Mouse (Mus musculus) neural tube, embryonic 15.5 days (tissue): ENCODE measurements at regions not wholly inside any gene's neighbourhood (a gene's known extent, or its start where the extent isn't known, plus 50 kb on each side); places are given as distances from the start of the nearest gene placed in this dataset.
"Not testable (repeated sequence)": the region's sequence is repeated elsewhere in the genome, so short reads cannot be mapped to it uniquely, and the experiment has no call there.

Source experiments
- ATAC-seq: fragments of 200-750 bp; cut with Nextera tagmentation; 2 replicates; pipeline ENCODE4 v1.8.0; 2017; ENCODE audit warnings: mild to moderate bottlenecking, moderate TSS enrichment, moderate library complexity; ENCODE audit not compliant: low FRiP score
- H3K27ac ChIP-seq: fragments of 300-500 bp; sonication (generic); replicated peaks from 2 replicates; pipeline ENCODE4 v1.5.1; 2015; ENCODE audit warnings: mild to moderate bottlenecking, inconsistent platforms
- H3K27me3 ChIP-seq: fragments of 300-500 bp; sonication (generic); replicated peaks from 2 replicates; pipeline ENCODE4 v1.6.1; 2015; ENCODE audit warnings: inconsistent platforms
- H3K36me3 ChIP-seq: fragments of 300-500 bp; sonication (generic); 2 replicates; pipeline ENCODE4 v1.6.1; 2015; ENCODE audit warnings: inconsistent platforms
- H3K4me1 ChIP-seq: fragments of 300-500 bp; sonication (generic); 2 replicates; pipeline ENCODE4 v1.6.1; 2015; ENCODE audit warnings: inconsistent platforms
- H3K4me2 ChIP-seq: fragments of 300-500 bp; sonication (generic); 2 replicates; pipeline ENCODE4 v1.6.1; 2015; ENCODE audit warnings: inconsistent platforms, mild to moderate bottlenecking, moderate library complexity
- H3K4me3 ChIP-seq: fragments of 300-500 bp; sonication (generic); replicated peaks from 2 replicates; pipeline ENCODE4 v1.5.1; 2015; ENCODE audit warnings: mild to moderate bottlenecking, inconsistent platforms
- H3K9ac ChIP-seq: fragments of 300-500 bp; sonication (generic); replicated peaks from 2 replicates; pipeline ENCODE4 v1.6.1; 2015; ENCODE audit warnings: mild to moderate bottlenecking, inconsistent platforms
- H3K9me3 ChIP-seq: fragments of 300-500 bp; sonication (generic); replicated peaks from 2 replicates; pipeline ENCODE4 v1.6.1; 2016; ENCODE audit warnings: inconsistent platforms
- whole genome bisulfite sequencing: fragments of 180-500 bp; shearing (Covaris S2); methylation state at CpG from one replicate; pipeline ENCODE4 v1.1.7; 2015; ENCODE audit warnings: mixed read lengths; 5-methylcytosine and 5-hydroxymethylcytosine counted together

GRCm38 (mm10) chr3:29024851-29025250 lies 57.0 kb upstream of the Egfem1 start:
- H3K4me3 ChIP-seq, H3K9ac ChIP-seq, H3K9me3 ChIP-seq, H3K27me3 ChIP-seq, H3K27ac ChIP-seq, ATAC-seq, H3K36me3 ChIP-seq, H3K4me2 ChIP-seq, H3K4me1 ChIP-seq: not testable (repeated sequence)
- 69% methylated on average over 1 of the region's 1 CpGs for WGBS

GRCm38 (mm10) chr3:29027726-29028125 lies 54.1 kb upstream of the Egfem1 start:
- Histone ChIP-seq H3K27me3 (no peaks in the 10 kb centered on the region), H3K36me3 (no peaks in the 10 kb centered on the region), H3K4me3 (no peak overlapping the region), H3K9me3 (no peaks in the 10 kb centered on the region), H3K4me2 (no peak overlapping the region), H3K4me1 (no peaks in the 10 kb centered on the region), H3K27ac (no peak overlapping the region), H3K9ac (no peak overlapping the region)
- 83% methylated on average over 2 of the region's 2 CpGs for WGBS
- no peak for ATAC-seq

- peak; percentile 50; the same call in 1 of the 2 replicates for ATAC-seq
- Histone ChIP-seq H3K9me3 (no peaks in the 10 kb centered on the region), H3K27me3 (no peaks in the 10 kb centered on the region), H3K9ac (no peak overlapping the region), H3K27ac (no peak overlapping the region), H3K4me3 (no peak overlapping the region), H3K4me1 (no peaks in the 10 kb centered on the region), H3K4me2 (no peak overlapping the region), H3K36me3 (no peaks in the 10 kb centered on the region)
- 24% methylated on average over 7 of the region's 7 CpGs for WGBS
These were observed 51.0 kb upstream of the Egfem1 start for GRCm38 (mm10) chr3:29030791-29031190.

GRCm38 (mm10) chr3:29031811-29032210 lies 50.0 kb upstream of the Egfem1 start:
- no peaks in the 10 kb centered on the region for H3K27me3 ChIP-seq
- H3K9me3 ChIP-seq: no peaks in the 10 kb centered on the region
- ATAC-seq: no peak
- no peak overlapping the region for H3K9ac ChIP-seq
- no peak overlapping the region for H3K4me3 ChIP-seq
- no peaks in the 10 kb centered on the region for H3K4me1 ChIP-seq
- 49% methylated on average over 3 of the region's 3 CpGs for WGBS
- H3K36me3 ChIP-seq: no peaks in the 10 kb centered on the region
- H3K4me2 ChIP-seq: no peak overlapping the region
- no peak overlapping the region for H3K27ac ChIP-seq
